Mouse (Mus musculus): ENCODE results near the gene Spo11. TPM values are rescaled to one million over a fixed set of nuclear protein-coding genes. Genes with fewer than 3 reads are reported as not detected.

Gene Spo11
- polyA plus RNA-seq, 1 experiment from 2014 or later, result 1.0 TPM

GRCm38 (mm10) chr2:172973806-172974565 is 3.5 kb upstream of the Spo11 start:
- Histone ChIP-seq H3K27ac (no peak overlapping the region), H3K4me2 (replicated peaks) (no peak overlapping the region), H3K9ac (no peak overlapping the region), H3K36me3 (replicated peaks; ENCODE audit: control insufficient read depth, insufficient read depth) (no peaks in the 10 kb centered on the region), H3K4me3 (replicated peaks; ENCODE audit: low read length) (no peak overlapping the region), H3K9me3 (ENCODE audit: control insufficient read depth, low read length) (no peaks in the 10 kb centered on the region), H3K27me3 (ENCODE audit: control insufficient read depth, insufficient read depth, low read length) (no peaks in the 10 kb centered on the region), H3K4me1 (replicated peaks; ENCODE audit: control insufficient read depth, insufficient read depth, low read length) (peaks cover 19% of the 10 kb centered on the region)
- WGBS, result 27% methylated on average over 7 of the region's 7 CpGs
- DNase-seq (ENCODE audit: low spot score), result no peak
- ATAC-seq (ENCODE audit: low FRiP score), result no peak

- H3K27ac ChIP-seq, result no peak overlapping the region
- H3K4me1 ChIP-seq (replicated peaks; ENCODE audit: control insufficient read depth, insufficient read depth, low read length), result peaks cover 19% of the 10 kb centered on the region
- DNase-seq (ENCODE audit: low spot score) (no peak), ATAC-seq (ENCODE audit: low FRiP score) (no peak)
- H3K27me3 ChIP-seq (ENCODE audit: control insufficient read depth, insufficient read depth, low read length), result no peaks in the 10 kb centered on the region
- no peak overlapping the region for H3K9ac ChIP-seq
- no peak overlapping the region for H3K4me3 ChIP-seq (replicated peaks; ENCODE audit: low read length)
- no peaks in the 10 kb centered on the region for H3K36me3 ChIP-seq (replicated peaks; ENCODE audit: control insufficient read depth, insufficient read depth)
- H3K4me2 ChIP-seq (replicated peaks), result no peak overlapping the region
- WGBS, result 40% methylated on average over 7 of the region's 7 CpGs
- no peaks in the 10 kb centered on the region for H3K9me3 ChIP-seq (ENCODE audit: control insufficient read depth, low read length)
Measured at GRCm38 (mm10) chr2:172974701-172975100, 2.8 kb upstream of the Spo11 start.

GRCm38 (mm10) chr2:172975159-172975558 is 2.3 kb upstream of the Spo11 start:
- WGBS, result 88% methylated on average over 6 of the region's 6 CpGs
- Histone ChIP-seq H3K36me3 (replicated peaks; ENCODE audit: control insufficient read depth, insufficient read depth) (no peaks in the 10 kb centered on the region), H3K27ac (no peak overlapping the region), H3K9me3 (ENCODE audit: control insufficient read depth, low read length) (no peaks in the 10 kb centered on the region), H3K27me3 (ENCODE audit: control insufficient read depth, insufficient read depth, low read length) (no peaks in the 10 kb centered on the region), H3K4me2 (replicated peaks) (no peak overlapping the region), H3K4me1 (replicated peaks; ENCODE audit: control insufficient read depth, insufficient read depth, low read length) (peaks cover 19% of the 10 kb centered on the region), H3K4me3 (replicated peaks; ENCODE audit: low read length) (no peak overlapping the region), H3K9ac (no peak overlapping the region)
- DNase-seq (ENCODE audit: low spot score), result no peak
- ATAC-seq (ENCODE audit: low FRiP score), result no peak

- no peaks in the 10 kb centered on the region for H3K27me3 ChIP-seq (ENCODE audit: control insufficient read depth, insufficient read depth, low read length)
- H3K4me3 ChIP-seq (replicated peaks; ENCODE audit: low read length), result no peak overlapping the region
- WGBS, result 25% methylated on average over 7 of the region's 7 CpGs
- H3K27ac ChIP-seq, result 0 out of 2 replicates have a peak overlapping the region, but pooled peaks have one; percentile 16
- DNase-seq (ENCODE audit: low spot score), result no peak
- H3K4me1 ChIP-seq (replicated peaks; ENCODE audit: control insufficient read depth, insufficient read depth, low read length), result peaks cover 19% of the 10 kb centered on the region
- H3K36me3 ChIP-seq (replicated peaks; ENCODE audit: control insufficient read depth, insufficient read depth), result no peaks in the 10 kb centered on the region
- no peak for ATAC-seq (ENCODE audit: low FRiP score)
- H3K9me3 ChIP-seq (ENCODE audit: control insufficient read depth, low read length), result no peaks in the 10 kb centered on the region
- H3K9ac ChIP-seq, result no peak overlapping the region
- 0 out of 2 replicates have a peak overlapping the region, but pooled peaks have one; percentile 32 for H3K4me2 ChIP-seq (replicated peaks)
Measured at GRCm38 (mm10) chr2:172976661-172977238, 750 bp upstream of the Spo11 start.

GRCm38 (mm10) chr2:172978131-172978633 is 682 bp downstream of the Spo11 start:
- 51% methylated on average over 4 of the region's 4 CpGs for WGBS
- no peaks in the 10 kb centered on the region for H3K36me3 ChIP-seq (replicated peaks; ENCODE audit: control insufficient read depth, insufficient read depth)
- no peak for DNase-seq (ENCODE audit: low spot score)
- H3K4me2 ChIP-seq (replicated peaks), result no peak overlapping the region; the same call in 1 of the 2 replicates
- H3K4me1 ChIP-seq (replicated peaks; ENCODE audit: control insufficient read depth, insufficient read depth, low read length), result peaks cover 19% of the 10 kb centered on the region
- H3K9me3 ChIP-seq (ENCODE audit: control insufficient read depth, low read length), result no peaks in the 10 kb centered on the region
- H3K27ac ChIP-seq, result no peak overlapping the region
- no peak overlapping the region for H3K9ac ChIP-seq
- no peak overlapping the region for H3K4me3 ChIP-seq (replicated peaks; ENCODE audit: low read length)
- no peak; the same call in 1 of the 2 replicates for ATAC-seq (ENCODE audit: low FRiP score)
- H3K27me3 ChIP-seq (ENCODE audit: control insufficient read depth, insufficient read depth, low read length), result no peaks in the 10 kb centered on the region

GRCm38 (mm10) chr2:172979666-172980345 is 2.3 kb downstream of the Spo11 start:
- no peak overlapping the region for H3K9ac ChIP-seq
- WGBS, result 94% methylated on average over 43 of the region's 43 CpGs
- H3K36me3 ChIP-seq (replicated peaks; ENCODE audit: control insufficient read depth, insufficient read depth), result no peaks in the 10 kb centered on the region
- H3K4me2 ChIP-seq (replicated peaks), result no peak overlapping the region
- no peak overlapping the region for H3K27ac ChIP-seq
- H3K4me3 ChIP-seq (replicated peaks; ENCODE audit: low read length), result no peak overlapping the region
- peaks cover 19% of the 10 kb centered on the region for H3K4me1 ChIP-seq (replicated peaks; ENCODE audit: control insufficient read depth, insufficient read depth, low read length)
- DNase-seq (ENCODE audit: low spot score) (no peak), ATAC-seq (ENCODE audit: low FRiP score) (no peak)
- H3K9me3 ChIP-seq (ENCODE audit: control insufficient read depth, low read length), result no peaks in the 10 kb centered on the region
- H3K27me3 ChIP-seq (ENCODE audit: control insufficient read depth, insufficient read depth, low read length), result no peaks in the 10 kb centered on the region

- DNase-seq (ENCODE audit: low spot score), result no peak
Measured at GRCm38 (mm10) chr2:172982776-172983561, 5.5 kb downstream of the Spo11 start.

GRCm38 (mm10) chr2:172990161-172990560 is 12.7 kb downstream of the Spo11 start:
- H3K27me3 ChIP-seq (ENCODE audit: control insufficient read depth, insufficient read depth, low read length), result no peaks in the 10 kb centered on the region
- WGBS, result 85% methylated on average over 6 of the region's 6 CpGs
- DNase-seq (ENCODE audit: low spot score) (no peak), ATAC-seq (ENCODE audit: low FRiP score) (no peak)
- no peak overlapping the region for H3K4me2 ChIP-seq (replicated peaks)
- no peak overlapping the region for H3K4me3 ChIP-seq (replicated peaks; ENCODE audit: low read length)
- H3K27ac ChIP-seq, result no peak overlapping the region
- H3K4me1 ChIP-seq (replicated peaks; ENCODE audit: control insufficient read depth, insufficient read depth, low read length), result no peaks in the 10 kb centered on the region
- no peak overlapping the region for H3K9ac ChIP-seq
- H3K9me3 ChIP-seq (ENCODE audit: control insufficient read depth, low read length), result no peaks in the 10 kb centered on the region
- H3K36me3 ChIP-seq (replicated peaks; ENCODE audit: control insufficient read depth, insufficient read depth), result no peaks in the 10 kb centered on the region

More at GRCm38 (mm10) chr2:172982776-172983561, 5.5 kb downstream of the Spo11 start:
- Histone ChIP-seq H3K4me3 (replicated peaks; ENCODE audit: low read length) (no peak overlapping the region), H3K4me2 (replicated peaks) (no peak overlapping the region), H3K4me1 (replicated peaks; ENCODE audit: control insufficient read depth, insufficient read depth, low read length) (0 out of 2 replicates have a peak, but pooled peaks cover 2% of the 10 kb centered on the region), H3K9ac (no peak overlapping the region), H3K9me3 (ENCODE audit: control insufficient read depth, low read length) (no peaks in the 10 kb centered on the region), H3K27me3 (ENCODE audit: control insufficient read depth, insufficient read depth, low read length) (no peaks in the 10 kb centered on the region), H3K27ac (no peak overlapping the region), H3K36me3 (replicated peaks; ENCODE audit: control insufficient read depth, insufficient read depth) (no peaks in the 10 kb centered on the region)
- 83% methylated on average over 9 of the region's 9 CpGs for WGBS
- ATAC-seq (ENCODE audit: low FRiP score), result no peak

Data from hindbrain, embryonic 14.5 days (tissue).